Mouse (Mus musculus) kidney, postnatal 0 days (tissue): Measurements from ENCODE around the gene Isyna1. TPM values are rescaled to one million over a fixed set of nuclear protein-coding genes. Genes with fewer than 3 reads are reported as not detected.
A peak's percentile ranks its signal among the peaks of the same experiment; 100 is the strongest.

Experiments
- ATAC-seq: fragments of 200-750 bp; cut with Nextera tagmentation; replicated peaks from 2 replicates; pipeline ENCODE4 v1.8.0; 2017; ENCODE audit warnings: low read depth, moderate number of reproducible peaks, moderate TSS enrichment, moderate library complexity; ENCODE audit not compliant: low FRiP score
- DNase-seq: peaks from one replicate; pipeline ENCODE4 v3.0.0-alpha.2; 2016; ENCODE audit warnings: low spot score
- H3K27ac ChIP-seq: fragments of 300-500 bp; sonication (generic); 2 replicates; pipeline ENCODE4 v1.5.1; 2014; ENCODE audit warnings: mild to moderate bottlenecking
- H3K27me3 ChIP-seq: fragments of 300-500 bp; sonication (generic); 2 replicates; pipeline ENCODE4 v1.6.1; 2014; ENCODE audit warnings: low read length, mixed read lengths; ENCODE audit not compliant: insufficient read depth
- H3K36me3 ChIP-seq: fragments of 300-500 bp; sonication (generic); 2 replicates; pipeline ENCODE4 v1.6.1; 2014; ENCODE audit warnings: low read length, mixed read lengths; ENCODE audit not compliant: insufficient read depth
- H3K4me1 ChIP-seq: fragments of 300-500 bp; sonication (generic); replicated peaks from 2 replicates; pipeline ENCODE4 v1.6.1; 2014; ENCODE audit warnings: antibody characterized with exemption, low read length, mixed read lengths; ENCODE audit not compliant: insufficient read depth
- H3K4me2 ChIP-seq: fragments of 300-500 bp; sonication (generic); 2 replicates; pipeline ENCODE4 v1.6.1; 2014; ENCODE audit warnings: mild to moderate bottlenecking, low read length, moderate library complexity, mixed read lengths
- H3K4me3 ChIP-seq: fragments of 300-500 bp; sonication (generic); replicated peaks from 2 replicates; pipeline ENCODE4 v1.5.1; 2014; ENCODE audit warnings: low read depth, low read length
- H3K9ac ChIP-seq: fragments of 300-500 bp; sonication (generic); 2 replicates; pipeline ENCODE4 v1.6.1; 2014; ENCODE audit warnings: low read depth, low read length
- H3K9me3 ChIP-seq: fragments of 300-500 bp; sonication (generic); replicated peaks from 2 replicates; pipeline ENCODE4 v1.6.1; 2016; ENCODE audit warnings: low read length, inconsistent platforms, mixed read lengths
- CTCF ChIP-seq: IDR thresholded peaks from 2 replicates; pipeline ENCODE4 v1.5.1; 2016; ENCODE audit warnings: antibody characterized with exemption, low read depth, mild to moderate bottlenecking, moderate library complexity
- WGBS: fragments of 180-500 bp; shearing (Covaris S2); extraction: QIAGEN DNeasy Blood & Tissue Kit; methylation state at CpG from one replicate; pipeline ENCODE4 v1.1.7; 2014; 5-methylcytosine and 5-hydroxymethylcytosine counted together
- polyA plus RNA-seq: library from polyadenylated mRNA; unstranded; fragments of >200 nt; fragmentation: Nextera tagmentation; extraction: Ambion mirVana; gene quantifications from 2 replicates; pipeline ENCODE4 v1.2.1, GENCODE M21; 2015

The Isyna1 gene
- polyA plus RNA-seq, 1 experiment from 2014 or later, result 166 TPM

DNA sequence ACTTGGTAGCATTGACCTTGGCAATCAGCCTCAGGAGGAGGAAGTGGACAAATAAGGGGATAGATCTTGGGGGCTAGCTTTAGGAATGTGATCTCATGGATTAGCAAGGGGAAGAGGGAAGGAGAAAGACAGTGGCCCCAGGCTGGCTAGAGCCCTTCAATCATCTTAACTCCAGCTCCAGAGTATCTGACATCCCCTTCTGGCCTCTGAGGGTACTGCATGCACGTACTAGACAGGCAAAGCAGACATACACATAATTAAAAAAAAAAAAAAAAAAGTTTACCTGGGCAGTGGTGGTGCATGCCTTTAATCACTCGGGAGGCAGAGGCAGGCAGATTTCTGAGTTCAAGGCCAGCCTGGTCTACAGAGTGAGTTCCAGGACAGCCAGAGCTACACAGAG is 49.9 kb downstream of the Isyna1 start:
- Histone ChIP-seq H3K27ac (no peak overlapping the region), H3K36me3 (0 out of 2 replicates have a peak, but pooled peaks cover 3% of the 10 kb centered on the region), H3K4me2 (no peak overlapping the region), H3K27me3 (no peaks in the 10 kb centered on the region), H3K9me3 (no peaks in the 10 kb centered on the region), H3K4me3 (no peak overlapping the region), H3K9ac (no peak overlapping the region), H3K4me1 (peaks cover 34% of the 10 kb centered on the region)
- peak; percentile 42; the same call in 1 of the 2 replicates for TF ChIP-seq CTCF
- 95% methylated on average over 2 of the region's 2 CpGs for WGBS
- ATAC-seq (no peak), DNase-seq (no peak)

DNA sequence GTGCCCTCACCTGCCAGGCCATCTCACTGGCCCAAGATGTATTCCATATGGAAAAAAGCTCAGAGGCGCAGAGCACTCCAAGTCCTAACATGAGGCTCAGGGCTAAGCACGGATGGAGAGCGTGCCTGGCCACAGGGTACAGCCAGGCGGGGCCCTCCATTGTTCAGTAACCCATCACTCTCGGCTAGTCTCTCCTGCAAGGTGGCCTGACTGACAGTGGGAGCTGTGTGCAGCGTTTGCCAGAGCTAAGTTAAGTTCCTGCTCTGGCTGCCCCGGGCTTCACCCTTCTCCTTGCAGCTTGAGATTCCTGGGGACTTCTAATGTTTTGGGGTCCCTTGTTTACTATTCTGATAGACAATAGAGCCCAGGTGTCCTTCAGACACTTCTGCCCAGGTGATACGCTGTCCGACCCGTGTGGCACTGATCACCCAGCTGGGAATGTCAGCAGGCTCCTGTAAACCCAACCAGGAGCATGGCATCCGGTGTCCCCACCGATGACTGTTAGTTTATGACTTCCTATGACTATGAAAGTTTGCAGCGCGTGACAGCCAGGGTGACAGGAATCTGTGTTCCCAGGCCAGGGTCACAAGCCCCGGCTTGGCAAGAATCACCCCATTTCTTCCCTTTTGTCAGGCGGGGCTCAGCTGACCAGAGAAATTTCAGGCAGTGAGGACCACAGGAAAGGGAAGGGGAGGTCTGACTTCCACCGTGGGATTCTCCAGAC is 51.5 kb downstream of the Isyna1 start:
- Histone ChIP-seq H3K4me3 (no peak overlapping the region), H3K36me3 (peaks cover 8% of the 10 kb centered on the region; the same call in 1 of the 2 replicates), H3K9me3 (no peaks in the 10 kb centered on the region), H3K9ac (no peak overlapping the region), H3K4me1 (peaks cover 43% of the 10 kb centered on the region), H3K27me3 (no peaks in the 10 kb centered on the region), H3K4me2 (no peak overlapping the region), H3K27ac (peak overlapping the region; percentile 65; the same call in 1 of the 2 replicates)
- WGBS, result 21% methylated on average over 17 of the region's 17 CpGs
- TF ChIP-seq CTCF, result no peak
- peak; percentile 54 for DNase-seq
- ATAC-seq, result peak; percentile 30; the same call in 1 of the 2 replicates

DNA sequence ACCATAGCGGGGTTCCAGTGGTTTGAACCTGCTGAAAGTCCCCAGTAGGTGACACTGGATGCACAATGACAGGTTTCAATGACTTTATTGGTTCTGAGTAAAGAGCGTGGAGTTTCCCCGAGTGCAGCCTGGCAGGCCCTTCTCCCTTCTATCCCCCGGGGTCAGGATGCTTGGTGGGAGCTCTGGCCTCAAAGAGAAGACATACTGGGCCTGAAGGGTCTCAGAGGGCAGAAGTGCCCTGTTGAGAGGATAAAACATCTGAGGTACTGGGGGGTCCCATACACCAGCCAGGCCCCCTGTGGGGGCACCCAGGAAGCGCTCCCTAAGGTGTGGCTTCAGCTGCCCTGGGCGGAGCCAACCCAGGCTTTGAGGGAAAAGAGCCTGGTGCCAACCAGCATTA is 52.2 kb downstream of the Isyna1 start:
- Histone ChIP-seq H3K27me3 (no peaks in the 10 kb centered on the region), H3K9ac (no peak overlapping the region), H3K36me3 (peaks cover 13% of the 10 kb centered on the region; the same call in 1 of the 2 replicates), H3K4me3 (no peak overlapping the region), H3K4me2 (no peak overlapping the region), H3K9me3 (no peaks in the 10 kb centered on the region), H3K4me1 (peaks cover 43% of the 10 kb centered on the region), H3K27ac (peak overlapping the region; percentile 65; the same call in 1 of the 2 replicates)
- DNase-seq (no peak), ATAC-seq (0 out of 2 replicates have a peak, but pooled peaks have one; percentile 2)
- TF ChIP-seq CTCF, result no peak
- 55% methylated on average over 6 of the region's 6 CpGs for WGBS

DNA sequence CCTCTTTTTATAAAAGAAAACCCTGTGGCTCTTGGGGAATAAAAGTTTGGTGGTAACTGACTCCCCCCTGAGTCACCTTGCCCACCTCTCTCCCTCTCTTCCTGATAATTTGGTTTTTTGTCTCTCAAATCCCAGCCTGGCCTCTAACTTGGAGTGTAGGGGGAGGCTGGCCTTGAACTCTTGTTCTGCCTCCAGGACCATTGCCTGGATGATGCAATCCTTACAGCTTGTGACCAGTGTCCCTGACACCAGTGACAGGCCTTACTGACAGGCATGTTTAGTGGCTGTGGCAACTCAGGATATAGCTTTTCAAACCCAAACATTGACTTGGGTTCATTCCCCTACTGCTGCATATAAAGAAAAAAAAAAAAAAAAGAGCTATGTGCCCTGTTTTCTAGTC is 52.6 kb downstream of the Isyna1 start:
- H3K27me3 ChIP-seq, result no peaks in the 10 kb centered on the region
- no peak for TF ChIP-seq CTCF
- H3K36me3 ChIP-seq, result peaks cover 16% of the 10 kb centered on the region
- no peak overlapping the region for H3K9ac ChIP-seq
- H3K9me3 ChIP-seq, result no peaks in the 10 kb centered on the region
- no peak overlapping the region for H3K4me3 ChIP-seq
- no peak for DNase-seq
- no peak overlapping the region for H3K27ac ChIP-seq
- no peak for ATAC-seq
- no peak overlapping the region for H3K4me2 ChIP-seq
- peaks cover 43% of the 10 kb centered on the region for H3K4me1 ChIP-seq

Other genes starting within 250 kb of the Isyna1 start
- gene Upf1, start 241.1 kb upstream of the Isyna1 start, polyA plus RNA-seq, result 11.6 and 12.5 TPM in 2 replicates
- 0.24 and 0.28 TPM in 2 replicates for gene Comp, start 220.8 kb upstream of the Isyna1 start, polyA plus RNA-seq
- 13.6 and 14.6 TPM in 2 replicates for gene Crtc1, start 154.8 kb upstream of the Isyna1 start, polyA plus RNA-seq
- 19.1 and 19.5 TPM in 2 replicates for gene Klhl26, start 117.4 kb upstream of the Isyna1 start, polyA plus RNA-seq
- 3.0 and 3.5 TPM in 2 replicates for gene Tmem59l, start 107.0 kb upstream of the Isyna1 start, polyA plus RNA-seq
- 31.3 and 33.7 TPM in 2 replicates for gene Crlf1, start 101.2 kb upstream of the Isyna1 start, polyA plus RNA-seq
- gene Rex1bd, start 87.6 kb upstream of the Isyna1 start, polyA plus RNA-seq, result 140 TPM in 2 replicates
- gene Uba52, start 83.6 kb upstream of the Isyna1 start, polyA plus RNA-seq, result 1,111 and 1,265 TPM in 2 replicates
- gene Fkbp8, start 66.6 kb upstream of the Isyna1 start, polyA plus RNA-seq, result 249 and 255 TPM in 2 replicates
- gene Kxd1, start 66.4 kb upstream of the Isyna1 start, polyA plus RNA-seq, result 81.3 and 81.8 TPM in 2 replicates
- 14.9 and 17.1 TPM in 2 replicates for gene Ell, start 54.9 kb upstream of the Isyna1 start, polyA plus RNA-seq
- gene Ssbp4, start 14.5 kb downstream of the Isyna1 start, polyA plus RNA-seq, result 166 and 188 TPM in 2 replicates
- gene Lrrc25, start 21.8 kb downstream of the Isyna1 start, polyA plus RNA-seq, result 1.9 and 2.8 TPM in 2 replicates
- gene Gdf15, start 38.1 kb downstream of the Isyna1 start, polyA plus RNA-seq, result 3.0 and 3.2 TPM in 2 replicates
- 84.2 and 87.5 TPM in 2 replicates for gene Pgpep1, start 66.0 kb downstream of the Isyna1 start, polyA plus RNA-seq
- gene Lsm4, start 78.9 kb downstream of the Isyna1 start, polyA plus RNA-seq, result 243 and 281 TPM in 2 replicates
- gene Jund, start 104.6 kb downstream of the Isyna1 start, polyA plus RNA-seq, result 72.4 and 98.1 TPM in 2 replicates
- gene Iqcn, start 109.1 kb downstream of the Isyna1 start, polyA plus RNA-seq, result 0.03 and 0.05 TPM in 2 replicates
- gene Gm3336, start 124.2 kb downstream of the Isyna1 start, polyA plus RNA-seq, result 0.70 and 0.74 TPM in 2 replicates
- gene Pde4c, start 129.3 kb downstream of the Isyna1 start, polyA plus RNA-seq, result 8.0 and 9.5 TPM in 2 replicates
- 20.5 and 21.8 TPM in 2 replicates for gene Rab3a, start 160.3 kb downstream of the Isyna1 start, polyA plus RNA-seq
- 78.2 and 80.3 TPM in 2 replicates for gene Mpv17l2, start 166.6 kb downstream of the Isyna1 start, polyA plus RNA-seq
- gene Pik3r2, start 182.3 kb downstream of the Isyna1 start, polyA plus RNA-seq, result 43.8 and 47.2 TPM in 2 replicates
- 8.4 and 10.2 TPM in 2 replicates for gene Mast3, start 210.7 kb downstream of the Isyna1 start, polyA plus RNA-seq
- gene Il12rb1, start 214.1 kb downstream of the Isyna1 start, polyA plus RNA-seq, result 0.09 and 0.13 TPM in 2 replicates
- 6.8 and 7.5 TPM in 2 replicates for gene Arrdc2, start 245.3 kb downstream of the Isyna1 start, polyA plus RNA-seq